Mouse (Mus musculus) c-Kit-negative CD71-positive TER-119-positive erythroid progenitor cells, embryonic 14.5 days (primary cell): Measurements from ENCODE around the gene Arhgef3.

ENCODE experiments used
- DNase-seq: peaks from one replicate; pipeline ENCODE4 v3.0.0-alpha.2; 2013; ENCODE audit warnings: low read depth, low spot score

Arhgef3 gene

DNA sequence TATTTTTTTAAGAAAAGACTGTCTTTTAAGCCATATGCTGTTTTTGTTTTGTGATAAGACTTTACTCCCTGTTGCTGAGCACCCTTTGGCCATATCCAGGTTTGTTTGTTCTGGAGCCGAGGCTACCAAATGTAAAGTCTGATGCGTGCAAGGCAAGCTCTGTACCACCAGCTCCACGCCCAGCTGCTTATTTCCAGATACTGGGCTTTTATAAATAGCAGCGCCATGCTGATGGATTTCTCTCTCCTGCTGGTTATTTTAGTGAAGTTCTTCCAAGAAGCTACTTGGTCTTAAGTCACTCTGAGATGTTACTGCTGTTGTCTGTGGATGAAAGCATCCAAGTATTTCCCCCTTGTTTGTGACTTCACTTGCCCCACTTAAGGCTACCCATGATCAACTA, 254.8 kb downstream of the Arhgef3 start:
- DNase-seq = no peak

GRCm38 (mm10) chr14:27371669-27372076, 257.0 kb downstream of the Arhgef3 start:
- no peak for DNase-seq

DNA sequence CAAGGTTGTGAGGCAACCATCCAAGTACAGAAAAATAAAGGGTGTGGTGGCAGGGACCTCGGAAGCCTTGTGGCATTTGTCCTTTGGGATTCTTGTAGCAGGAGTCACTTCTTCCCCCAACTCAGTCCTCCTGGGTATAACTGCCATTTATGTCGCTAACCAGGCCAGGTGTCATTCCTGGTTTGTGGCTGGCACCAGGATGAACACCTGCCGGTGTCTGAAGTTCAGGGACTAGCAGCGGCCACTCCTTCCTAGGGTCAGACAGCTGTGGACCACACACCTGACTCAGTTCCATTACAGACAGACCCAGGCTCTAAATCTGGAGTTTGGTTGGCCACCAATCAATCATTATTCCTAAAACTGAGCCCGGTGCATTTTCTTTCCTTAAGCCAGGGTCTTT, 258.8 kb downstream of the Arhgef3 start:
- no peak for DNase-seq

GRCm38 (mm10) chr14:27376115-27376648, 261.5 kb downstream of the Arhgef3 start:
- no peak for DNase-seq

GRCm38 (mm10) chr14:27378669-27379068, 264.0 kb downstream of the Arhgef3 start:
- DNase-seq = no peak

DNA sequence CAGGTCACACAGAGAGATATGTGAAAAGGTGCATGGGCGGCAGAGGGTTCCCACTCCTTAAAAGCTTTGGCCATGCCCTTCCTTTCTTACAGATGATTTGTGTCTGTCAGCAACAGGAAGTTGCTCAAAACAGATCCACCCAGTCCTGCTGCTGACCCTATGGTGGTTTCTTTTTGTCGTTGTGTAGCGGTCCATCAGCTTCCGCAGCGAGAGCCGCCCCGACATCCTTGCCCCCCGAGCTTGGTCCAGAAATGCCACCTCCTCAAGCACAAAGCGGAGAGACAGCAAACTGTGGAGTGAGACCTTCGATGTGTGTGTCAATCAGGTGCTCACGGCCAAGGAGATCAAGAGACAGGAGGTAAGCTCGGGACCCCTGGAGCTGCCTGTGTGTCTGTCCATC, 264.7 kb downstream of the Arhgef3 start:
- DNase-seq = no peak

DNA sequence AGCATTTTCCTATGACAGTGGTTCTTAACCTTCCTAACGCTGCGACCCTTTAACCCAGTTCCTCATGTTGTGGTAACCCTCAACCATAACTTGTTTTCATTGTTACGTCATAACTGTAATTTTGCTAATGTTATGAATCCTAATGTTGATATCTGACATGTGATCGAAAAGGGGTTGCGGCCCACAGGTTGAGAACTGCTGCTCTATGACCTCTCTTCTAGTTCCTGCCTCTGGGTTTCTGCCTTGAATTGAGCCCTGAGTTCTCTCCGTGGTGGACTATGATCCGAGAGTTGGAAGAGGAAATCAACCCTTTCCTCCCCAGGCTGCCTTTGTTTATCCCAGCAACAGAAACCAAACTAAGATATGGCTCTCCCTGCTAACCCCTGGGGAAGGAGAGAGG, 266.8 kb downstream of the Arhgef3 start:
- DNase-seq = no peak

- DNase-seq = no peak
Measured at GRCm38 (mm10) chr14:27383321-27383830, 268.7 kb downstream of the Arhgef3 start.

- DNase-seq = no peak
Measured at GRCm38 (mm10) chr14:27384143-27384542, 269.4 kb downstream of the Arhgef3 start.

DNA sequence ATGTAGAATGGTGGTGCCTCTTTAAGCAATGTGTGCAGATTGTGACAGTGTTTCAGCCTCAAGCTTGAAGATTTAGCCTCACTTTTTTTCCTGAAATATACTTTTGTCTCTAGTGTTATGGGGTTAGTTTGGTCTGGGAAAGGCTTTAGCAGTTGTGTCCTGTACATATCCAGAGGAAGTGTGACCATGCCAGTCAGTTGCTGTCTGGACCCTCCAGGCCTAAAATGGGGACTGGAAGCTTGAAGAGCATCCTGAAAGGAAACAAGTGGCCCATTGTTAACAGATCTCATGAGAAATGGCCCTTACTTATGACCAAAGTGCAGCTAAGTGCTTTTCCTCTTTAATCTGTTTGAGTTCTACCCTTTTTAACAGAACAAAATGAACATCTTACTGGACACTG, 273.9 kb downstream of the Arhgef3 start:
- DNase-seq = no peak

DNA sequence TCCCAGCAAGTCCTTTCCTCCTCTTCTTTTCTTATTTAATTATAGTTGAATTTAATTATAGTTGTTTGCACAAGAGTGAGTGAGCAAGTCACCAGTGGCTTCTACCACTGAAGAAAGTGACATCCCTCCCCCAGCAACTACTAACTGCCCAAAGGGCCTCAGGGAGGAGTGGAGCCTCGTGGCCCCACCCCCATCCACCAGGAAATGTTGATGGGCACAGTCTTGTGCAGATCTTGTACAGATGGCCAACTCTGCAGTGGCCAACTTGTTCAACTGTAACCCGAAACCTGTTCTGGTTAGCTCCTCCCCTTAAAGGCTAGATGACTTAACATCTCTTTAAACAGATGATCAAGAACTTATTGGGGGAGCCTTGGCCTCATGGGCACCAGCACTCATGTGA, 275.0 kb downstream of the Arhgef3 start:
- DNase-seq = no peak

- no peak for DNase-seq
Measured at GRCm38 (mm10) chr14:27390663-27391062, 276.0 kb downstream of the Arhgef3 start.

- no peak for DNase-seq
Measured at GRCm38 (mm10) chr14:27391776-27392308, 277.1 kb downstream of the Arhgef3 start.

DNA sequence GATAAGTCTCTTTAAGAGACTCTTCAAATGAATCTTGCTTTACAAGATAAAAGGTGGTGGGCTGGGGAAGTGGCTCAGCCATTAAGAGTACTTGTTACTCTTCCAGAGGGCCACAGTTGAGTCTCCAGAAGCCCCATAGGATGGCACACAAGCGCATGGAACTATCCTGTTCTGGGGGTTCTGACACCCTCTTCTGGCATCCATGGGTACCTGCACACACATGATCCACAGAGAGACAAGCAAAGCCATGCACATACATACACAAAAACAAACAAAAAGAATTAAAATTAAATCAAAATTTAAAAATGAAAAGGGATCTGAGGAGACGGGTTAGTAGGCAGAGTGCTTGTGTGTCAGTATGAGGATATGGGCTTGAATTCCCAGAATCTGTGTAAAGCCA, 278.0 kb downstream of the Arhgef3 start:
- DNase-seq = no peak

DNA sequence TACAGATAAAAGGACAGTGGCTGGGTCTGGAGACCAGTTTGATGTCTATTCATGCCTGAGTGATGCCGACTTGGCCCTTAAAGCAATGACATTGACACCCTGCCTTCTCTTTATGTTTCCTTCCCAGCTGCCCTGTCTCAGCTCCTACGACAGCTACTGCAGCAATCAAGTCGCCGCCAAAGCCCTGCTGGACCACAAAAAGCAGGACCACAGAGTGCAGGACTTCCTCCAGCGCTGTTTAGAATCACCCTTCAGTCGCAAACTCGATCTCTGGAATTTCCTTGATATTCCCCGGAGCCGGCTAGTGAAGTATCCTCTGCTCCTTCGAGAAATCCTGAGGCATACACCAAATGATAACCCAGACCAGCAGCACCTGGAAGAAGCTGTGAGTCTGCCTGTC, 279.1 kb downstream of the Arhgef3 start:
- no peak for DNase-seq

DNA sequence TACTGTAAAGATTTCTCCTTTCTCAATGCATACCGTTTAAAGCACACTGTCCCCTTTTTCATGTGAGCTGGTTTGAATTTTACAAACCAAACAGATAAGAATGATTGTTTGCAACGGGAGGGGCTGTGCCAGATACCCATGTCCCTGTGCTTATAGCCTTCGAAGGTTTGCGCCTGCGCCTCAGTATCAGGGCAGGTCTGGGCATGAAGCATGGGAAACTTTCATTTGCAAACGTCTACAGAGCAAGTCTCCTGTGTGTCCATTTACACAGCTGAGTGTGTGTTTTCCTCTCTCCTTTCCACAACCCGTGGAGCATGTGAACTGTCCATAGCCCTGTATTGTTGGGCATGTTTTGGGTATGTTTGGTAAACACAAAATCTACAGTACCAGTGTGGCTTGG, 281.7 kb downstream of the Arhgef3 start:
- DNase-seq = no peak

DNA sequence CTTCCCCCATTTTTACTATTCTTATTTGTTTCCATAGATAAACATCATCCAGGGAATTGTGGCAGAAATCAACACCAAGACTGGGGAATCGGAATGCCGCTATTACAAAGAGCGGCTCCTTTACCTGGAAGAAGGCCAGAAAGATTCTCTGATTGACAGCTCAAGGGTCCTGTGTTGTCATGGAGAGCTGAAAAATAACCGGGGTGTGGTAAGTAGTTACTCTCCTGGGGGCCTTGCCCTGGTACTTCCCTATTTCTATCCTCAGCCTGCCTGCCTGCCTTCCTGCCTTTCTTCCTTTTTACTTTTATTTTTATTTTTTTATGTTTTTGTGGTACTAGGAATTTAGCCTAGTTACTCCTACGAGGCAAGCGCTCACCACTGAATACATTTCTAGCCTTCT, 282.8 kb downstream of the Arhgef3 start:
- no peak for DNase-seq

DNA sequence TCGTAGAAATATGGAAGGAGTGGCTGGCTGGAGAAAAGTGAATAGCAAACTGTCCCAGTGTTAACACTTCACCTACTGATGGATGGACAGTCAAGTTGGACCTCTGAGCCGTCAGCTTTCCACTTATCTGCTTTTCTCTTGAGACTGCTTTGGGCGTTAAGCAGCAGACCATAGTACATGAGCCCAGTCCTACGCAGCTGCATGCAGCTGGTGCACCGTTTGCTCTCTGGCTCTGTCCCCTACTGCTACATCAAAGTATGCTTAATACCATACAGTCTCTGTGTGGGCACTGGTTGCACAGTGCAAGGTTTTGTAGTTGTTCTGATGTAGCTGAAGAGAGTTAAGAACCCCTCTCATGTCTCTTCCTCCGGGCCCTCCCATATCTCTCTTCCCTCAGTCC, 285.8 kb downstream of the Arhgef3 start:
- no peak for DNase-seq

DNA sequence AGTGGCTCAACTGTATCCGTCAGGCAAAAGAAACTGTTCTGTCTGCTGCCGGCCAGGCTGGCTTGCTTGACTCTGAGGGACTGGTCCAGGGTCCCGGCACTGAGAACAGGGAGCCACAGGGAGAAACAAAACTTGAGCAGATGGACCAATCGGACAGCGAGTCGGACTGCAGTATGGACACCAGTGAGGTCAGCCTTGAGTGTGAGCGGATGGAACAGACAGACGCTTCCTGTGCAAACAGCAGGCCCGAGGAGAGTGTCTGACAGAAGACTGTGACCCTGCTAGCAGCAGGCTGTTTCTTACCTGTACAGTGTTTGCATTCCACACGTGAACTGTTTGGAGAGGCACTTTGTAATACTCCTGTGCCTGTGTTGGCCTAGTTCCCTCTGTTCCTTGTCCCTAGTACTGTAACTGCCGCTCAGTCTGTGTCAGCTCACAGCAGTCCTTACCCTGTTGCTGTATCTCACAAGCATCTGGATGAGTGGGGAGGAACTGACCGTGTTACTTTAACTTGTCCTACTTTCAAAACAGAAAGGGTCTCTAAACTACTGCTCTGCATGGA, 287.1 kb downstream of the Arhgef3 start:
- DNase-seq = no peak

DNA sequence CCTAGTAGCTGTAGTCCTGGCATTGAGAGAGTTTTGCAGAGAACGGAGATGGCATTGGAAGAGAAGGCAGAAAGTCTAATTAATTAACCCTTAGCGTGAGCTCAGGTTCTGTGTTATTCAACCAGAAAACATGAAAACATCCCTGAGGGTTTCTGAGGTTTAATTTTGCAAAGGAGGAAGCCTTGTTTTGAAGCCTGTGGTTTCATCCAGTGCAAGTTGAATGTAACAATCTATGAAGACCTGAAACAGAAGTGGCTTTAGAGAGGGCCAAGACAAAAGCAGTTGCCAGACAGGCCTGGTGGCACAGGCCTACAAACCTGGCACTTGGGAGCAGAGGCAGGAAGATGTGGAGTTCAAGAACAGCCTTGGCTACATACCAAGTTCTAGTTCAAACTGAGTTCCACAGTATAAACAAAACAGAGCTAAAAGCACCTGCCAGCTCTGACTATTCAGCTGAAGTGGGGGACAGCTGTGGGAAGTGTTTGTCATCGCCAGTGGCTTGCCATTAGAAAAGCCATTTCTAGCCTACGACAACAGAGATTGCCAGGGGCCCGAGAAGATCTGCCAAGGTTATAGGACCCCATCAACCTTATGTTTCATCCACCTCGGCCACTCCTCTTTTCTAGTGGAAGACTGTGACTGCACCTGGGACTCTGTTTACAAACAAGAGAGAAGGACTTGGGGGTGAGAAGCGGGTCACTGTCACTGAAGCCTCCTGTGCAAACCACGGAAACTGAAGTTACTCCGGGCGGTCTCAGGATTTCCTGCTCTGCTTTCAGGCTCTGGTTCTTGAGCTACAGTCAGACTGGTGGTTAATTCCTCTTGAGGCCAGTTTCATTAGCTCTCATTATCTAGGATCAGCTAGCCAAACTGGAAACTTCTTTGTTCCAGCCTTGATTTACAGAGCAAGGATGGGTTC, 287.9 kb downstream of the Arhgef3 start:
- DNase-seq = no peak

- no peak for DNase-seq
Measured at GRCm38 (mm10) chr14:27405452-27405851, 290.8 kb downstream of the Arhgef3 start.

DNA sequence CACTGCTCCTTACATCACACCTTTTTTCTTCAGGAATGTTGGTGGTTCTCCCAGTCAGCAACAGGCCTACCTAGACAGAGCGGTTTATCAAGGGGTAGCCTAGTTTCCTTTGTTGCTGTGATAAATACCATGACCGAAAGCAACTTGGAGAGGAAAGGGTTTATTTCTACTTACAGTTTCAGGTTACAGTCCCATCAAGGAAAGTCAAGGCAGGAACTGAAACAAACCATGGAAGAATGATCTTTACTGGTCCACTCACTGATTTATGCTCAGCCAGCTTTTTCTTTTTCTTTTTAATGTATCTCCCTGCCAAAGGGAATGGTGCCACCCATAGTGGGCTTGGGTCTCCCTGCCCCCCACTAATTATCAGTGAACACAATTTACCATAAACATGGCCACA, 291.2 kb downstream of the Arhgef3 start:
- no peak for DNase-seq

DNA sequence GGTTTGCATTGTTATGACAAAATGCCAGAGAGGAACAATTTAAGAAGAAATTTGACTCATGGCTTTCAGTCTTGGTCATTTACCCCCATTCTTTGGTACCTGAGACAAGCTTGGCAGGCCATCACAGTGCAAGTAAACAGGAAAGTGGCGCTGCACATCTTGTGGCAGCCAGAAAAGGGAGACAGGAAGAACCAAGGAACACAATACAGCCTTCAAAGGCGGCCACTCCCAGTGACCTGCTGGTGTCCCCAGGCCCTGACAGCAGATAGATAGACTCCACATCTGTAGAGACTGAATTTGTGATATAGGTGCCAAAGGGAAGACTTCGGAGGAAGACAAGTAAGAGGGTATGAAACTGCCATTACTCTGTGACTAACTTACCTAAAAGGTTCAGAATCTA, 293.5 kb downstream of the Arhgef3 start:
- DNase-seq = no peak
